Mouse (Mus musculus) stomach, postnatal 0 days (tissue): ENCODE measurements around the gene Nptxr.

ENCODE experiments used
- CTCF ChIP-seq: IDR thresholded peaks from 2 replicates; pipeline ENCODE4 v1.5.1; 2016; ENCODE audit warnings: antibody characterized with exemption, low read depth, mild to moderate bottlenecking, moderate library complexity
- EP300 ChIP-seq: optimal IDR thresholded peaks from 2 replicates; pipeline ENCODE3; 2016; ENCODE audit warnings: antibody characterized with exemption

GRCm38 (mm10) chr15:79826221-79826935 lies 21.8 kb upstream of the Nptxr start:
- TF ChIP-seq CTCF (no peak), EP300 (no peak)
